Mouse (Mus musculus) cerebellum, postnatal 14 days (tissue): ENCODE measurements around the gene Smap1.
A peak's percentile ranks its signal among the peaks of the same experiment; 100 is the strongest.
"Not testable (repeated sequence)": the region's sequence is repeated elsewhere in the genome, so short reads cannot be mapped to it uniquely, and the experiment has no call there.

Source experiments
- DNase-seq, 2 experiments: peaks; one replicate each; pipeline ENCODE4 v3.0.0; 2021; ENCODE audit warnings: mixed read lengths in 2 of 2

Smap1 gene

GRCm38 (mm10) chr1:23921711-23922529, at the start of gene Smap1:
Gene Smap1, minus strand, starts transcription at chr1:23922317.
- DNase-seq, result peak; percentile 87 to 89

GRCm38 (mm10) chr1:23971159-23971558, 49.0 kb upstream of the Smap1 start:
- DNase-seq, result not testable (repeated sequence)

- DNase-seq, result no peak
Observed at GRCm38 (mm10) chr1:23968027-23968725, 46.1 kb upstream of the Smap1 start.

GRCm38 (mm10) chr1:23966226-23966625, 44.1 kb upstream of the Smap1 start:
- DNase-seq, result no peak

- DNase-seq, result peak in 1 of 2 experiments; percentile 5
Observed at GRCm38 (mm10) chr1:23959415-23959732, 37.3 kb upstream of the Smap1 start.

GRCm38 (mm10) chr1:23958668-23959414, 36.7 kb upstream of the Smap1 start:
- DNase-seq, result no peak

- DNase-seq, result no peak
Observed at GRCm38 (mm10) chr1:23958101-23958500, 36.0 kb upstream of the Smap1 start.

- no peak for DNase-seq
Observed at GRCm38 (mm10) chr1:23955539-23955938, 33.4 kb upstream of the Smap1 start.

GRCm38 (mm10) chr1:23953921-23954320, 31.8 kb upstream of the Smap1 start:
- DNase-seq, result peak in 1 of 2 experiments; percentile 6

GRCm38 (mm10) chr1:23948778-23949699, 26.9 kb upstream of the Smap1 start:
- no peak for DNase-seq

- DNase-seq, result no peak
Observed at GRCm38 (mm10) chr1:23948290-23948689, 26.2 kb upstream of the Smap1 start.

- DNase-seq, result no peak
Observed at GRCm38 (mm10) chr1:23944076-23944475, 22.0 kb upstream of the Smap1 start.

GRCm38 (mm10) chr1:23943146-23943940, 21.2 kb upstream of the Smap1 start:
- no peak for DNase-seq

- DNase-seq, result no peak
Observed at GRCm38 (mm10) chr1:23935408-23935762, 13.3 kb upstream of the Smap1 start.

GRCm38 (mm10) chr1:23934669-23935407, 12.7 kb upstream of the Smap1 start:
- DNase-seq, result no peak

GRCm38 (mm10) chr1:23929410-23929809, 7.3 kb upstream of the Smap1 start:
- DNase-seq, result no peak

- no peak for DNase-seq
Observed at GRCm38 (mm10) chr1:23928371-23928770, 6.3 kb upstream of the Smap1 start.

GRCm38 (mm10) chr1:23923779-23924708, 1.9 kb upstream of the Smap1 start:
- DNase-seq, result no peak

- DNase-seq, result no peak
Observed at GRCm38 (mm10) chr1:23922530-23922884, 390 bp upstream of the Smap1 start.

- peak; percentile 46 to 56 for DNase-seq
Observed at GRCm38 (mm10) chr1:23920275-23920674, 1.8 kb downstream of the Smap1 start.
